In the genomic region with DNA sequence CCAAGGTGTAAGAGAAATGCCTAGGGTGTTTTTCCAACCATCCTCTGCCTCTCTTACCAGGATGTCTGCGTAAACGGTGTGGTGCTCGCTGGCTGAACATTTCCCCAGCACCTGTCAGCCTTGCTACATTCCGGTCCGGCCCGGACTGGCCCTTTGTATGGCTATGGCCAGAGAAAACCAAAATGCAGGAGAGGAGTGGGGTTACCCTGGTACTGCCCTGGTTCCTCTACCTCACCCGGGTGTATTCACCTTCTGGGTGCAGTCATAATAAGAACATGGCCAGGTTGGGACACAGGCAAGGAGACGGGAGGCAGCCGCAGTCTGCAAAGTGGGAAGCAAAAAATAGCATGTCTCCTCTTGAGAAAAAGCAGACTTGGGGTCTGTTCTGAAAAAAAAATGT, we compare ENCODE assay signal across 25 mouse cellular contexts. TPM values are rescaled to one million over a fixed set of nuclear protein-coding genes. Genes with fewer than 3 reads are reported as not detected.
"Had no signal": no experiment of that assay in that cellular context is flagged by ENCODE, and none has a peak within 500 bp of the region (broad histone marks: within the 10 kb centered on the region; RNA-seq: fewer than 3 reads in every experiment).

No protein-coding gene starts in this region.

- H3K4me3 ChIP-seq: kidney, embryonic 15.5 days; limb, embryonic 12.5 days; limb, embryonic 15.5 days; midbrain, embryonic 12.5 days; midbrain, embryonic 15.5 days; neural tube, embryonic 12.5 days; neural tube, embryonic 15.5 days had no signal

- H3K9me3 ChIP-seq: kidney, embryonic 15.5 days; limb, embryonic 12.5 days; limb, embryonic 15.5 days; midbrain, embryonic 12.5 days; midbrain, embryonic 15.5 days; neural tube, embryonic 12.5 days; neural tube, embryonic 15.5 days had no signal

- H3K9ac ChIP-seq: kidney, embryonic 15.5 days; limb, embryonic 12.5 days; limb, embryonic 15.5 days; liver, embryonic 14.5 days; liver, postnatal 0 days; lung, embryonic 14.5 days; midbrain, embryonic 12.5 days; midbrain, embryonic 15.5 days; neural tube, embryonic 12.5 days; neural tube, embryonic 15.5 days had no signal

- H3K36me3 ChIP-seq: kidney, embryonic 15.5 days; limb, embryonic 12.5 days; limb, embryonic 15.5 days; midbrain, embryonic 12.5 days; midbrain, embryonic 15.5 days; neural tube, embryonic 12.5 days; neural tube, embryonic 15.5 days had no signal

- ATAC-seq: liver, postnatal 0 days; midbrain, embryonic 15.5 days had no signal

- DNase-seq: kidney, adult 8-10 months; kidney, postnatal 10 days; kidney, postnatal 36 days; left cerebral cortex, postnatal 4 days; liver, postnatal 0 days; right cerebral cortex, adult 18-20 months; right cerebral cortex, postnatal 14 days; right cerebral cortex, postnatal 4 days; spleen, adult 18-20 months; thymus, adult 18-20 months; thymus, postnatal 36 days had no signal

- H3K27ac ChIP-seq: kidney, embryonic 15.5 days; limb, embryonic 12.5 days; limb, embryonic 15.5 days; liver, embryonic 14.5 days; macrophage; midbrain, embryonic 12.5 days; midbrain, embryonic 15.5 days; neural tube, embryonic 12.5 days; neural tube, embryonic 15.5 days had no signal

- H3K4me1 ChIP-seq: limb, embryonic 12.5 days had no signal

- H3K4me2 ChIP-seq: kidney, embryonic 15.5 days; limb, embryonic 12.5 days; limb, embryonic 15.5 days; liver, embryonic 11.5 days; midbrain, embryonic 12.5 days; midbrain, embryonic 15.5 days; neural tube, embryonic 12.5 days; neural tube, embryonic 15.5 days had no signal

- H3K27me3 ChIP-seq: limb, embryonic 12.5 days; limb, embryonic 15.5 days; midbrain, embryonic 15.5 days; neural tube, embryonic 12.5 days; neural tube, embryonic 15.5 days had no signal

RNA-seq across cellular contexts. Expression of a gene that starts 9.2 kb away (rescaled TPM):
- total RNA-seq: megakaryocyte, adult 5-6 weeks had no signal
- polyA plus RNA-seq: kidney, embryonic 15.5 days; limb, embryonic 12.5 days; liver, embryonic 14.5 days; liver, postnatal 0 days; lung, embryonic 14.5 days; lung, postnatal 0 days; macrophage; midbrain, embryonic 12.5 days; urinary bladder, adult 2 months had no signal
